Mouse (Mus musculus): ENCODE results near the gene Hspa1a.

DNA sequence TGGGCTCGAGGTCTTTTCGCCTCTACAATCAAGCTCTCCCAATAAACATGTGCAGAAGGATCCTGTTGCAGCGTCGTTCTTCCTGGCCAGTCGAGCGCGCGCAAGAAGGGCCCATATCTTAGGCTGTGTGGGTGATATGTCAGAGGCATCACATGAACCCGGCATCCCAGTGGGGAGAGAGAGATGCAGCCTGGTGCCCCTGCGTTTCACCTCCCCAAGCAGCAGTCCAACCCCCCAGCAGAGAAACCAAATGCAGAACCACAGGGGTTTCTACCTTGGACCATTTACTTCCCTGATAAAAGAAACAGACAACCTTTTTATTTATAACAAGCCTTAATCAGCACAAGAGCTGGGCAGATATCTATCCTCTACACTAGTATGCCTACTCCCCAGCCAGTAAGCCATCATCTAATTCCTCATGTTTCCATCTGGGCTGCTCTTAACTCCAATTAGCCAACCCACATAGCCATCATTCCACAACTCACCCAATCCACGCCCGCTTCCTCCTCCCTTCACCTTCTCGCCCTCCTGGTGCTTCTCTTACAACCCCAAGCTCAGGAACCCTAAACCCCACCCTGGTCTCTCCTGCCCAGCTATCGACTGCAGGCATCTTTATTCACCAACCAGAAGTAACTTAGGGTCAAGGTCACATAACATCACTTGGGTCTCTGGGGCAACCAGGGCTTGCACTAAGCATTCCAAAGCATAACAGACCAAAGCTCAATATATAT is 24.6 kb upstream of the Hspa1a start:
- no peak for TF ChIP-seq CTCF (IDR thresholded peaks at IDR 0.05; ENCODE audit: control insufficient read depth, insufficient read depth, insufficient replicate concordance, low read depth, low read length)
- no peak for TF ChIP-seq POLR2A (IDR thresholded peaks at IDR 0.05; ENCODE audit: control insufficient read depth, low read depth, low read length)
